Mouse (Mus musculus): ENCODE results near the gene L3mbtl4. TPM values are rescaled to one million over a fixed set of nuclear protein-coding genes. Genes with fewer than 3 reads are reported as not detected.

L3mbtl4 gene
- total and polyA plus RNA-seq, 3 experiments: not detected

DNA sequence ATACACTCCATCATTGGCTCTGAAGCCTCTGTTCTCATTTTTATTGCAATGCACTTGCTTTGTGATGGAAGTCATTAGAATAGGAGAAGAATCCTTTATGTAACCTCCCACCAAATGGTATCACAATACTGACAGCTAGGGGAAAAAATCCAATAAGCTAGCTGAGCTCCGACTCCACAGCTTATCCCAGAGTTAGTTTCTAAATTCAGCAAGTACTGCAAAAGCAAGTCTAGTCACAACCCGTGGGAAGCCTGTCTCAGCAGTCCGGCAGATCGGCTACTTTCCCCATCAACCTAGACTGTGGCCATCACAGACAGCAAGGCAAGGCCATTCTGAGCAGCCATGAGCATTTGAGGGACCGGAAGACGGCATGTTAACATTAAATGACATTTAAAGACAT, 298.2 kb downstream of the L3mbtl4 start:
- Histone ChIP-seq H3K4me2 (ENCODE audit: insufficient read depth, low read depth, poor library complexity, severe bottlenecking) (no peak overlapping the region), H3K4me1 (ENCODE audit: control insufficient read depth in 1 of 2, insufficient read depth in 2 of 2) (no peaks in the 10 kb centered on the region), H3K9ac (ENCODE audit: insufficient read depth, low read depth) (no peak overlapping the region), H3K4me3 (replicated peaks in 1 of 3; ENCODE audit: low read depth in 2 of 3, low read length in 2 of 3, poor library complexity in 1 of 3) (no peak overlapping the region), H3K27me3 (replicated peaks) (no peaks in the 10 kb centered on the region), H3K27ac (ENCODE audit: insufficient read depth, low read depth) (no peak overlapping the region), H3K79me2 (replicated peaks; ENCODE audit: control insufficient read depth, extremely low read depth, insufficient read depth, poor library complexity, severe bottlenecking) (no peaks in the 10 kb centered on the region), H3K9me3 (replicated peaks; ENCODE audit: low read length) (peaks cover 40% of the 10 kb centered on the region), H3K36me3 (replicated peaks in 1 of 2; ENCODE audit: control insufficient read depth in 1 of 2, insufficient read depth in 1 of 2, low read length in 1 of 2) (no peaks in the 10 kb centered on the region)
- dilution Hi-C loops (cut with MboI; ENCODE audit: extremely low pct_ligation_motif_present, extremely low pct_unique_long_range_greater_than_20kb, low sequenced_read_pairs): no loop called here
- no peak for DNase-seq (ENCODE audit: extremely low read depth)
- in situ Hi-C loops (cut with MboI; ENCODE audit: low pct_ligation_motif_present, low pct_unique_long_range_greater_than_20kb, low sequenced_read_pairs): no loop called here
- TF ChIP-seq MXI1 (IDR thresholded peaks at IDR 0.05; ENCODE audit: low read depth, low read length) (no peak), GABPA (IDR thresholded peaks at IDR 0.05; ENCODE audit: insufficient replicate concordance, low read depth, low read length) (no peak), RCOR1 (conservative IDR thresholded peaks at IDR 0.05; ENCODE audit: low read depth, low read length) (no peak), MAX (IDR thresholded peaks at IDR 0.05; ENCODE audit: low read length) (no peak), MEF2A (IDR thresholded peaks at IDR 0.05; ENCODE audit: borderline replicate concordance, low read depth, low read length) (no peak), UBTF (IDR thresholded peaks at IDR 0.05; ENCODE audit: low read depth, low read length) (no peak), TBP (conservative IDR thresholded peaks at IDR 0.05; ENCODE audit: low read depth, low read length) (no peak), CHD1 (IDR thresholded peaks at IDR 0.05; ENCODE audit: low read depth, low read length) (no peak), MAZ (IDR thresholded peaks at IDR 0.05; ENCODE audit: low read depth, low read length) (no peak), NELFE (IDR thresholded peaks at IDR 0.05; ENCODE audit: low read depth, low read length) (no peak)

DNA sequence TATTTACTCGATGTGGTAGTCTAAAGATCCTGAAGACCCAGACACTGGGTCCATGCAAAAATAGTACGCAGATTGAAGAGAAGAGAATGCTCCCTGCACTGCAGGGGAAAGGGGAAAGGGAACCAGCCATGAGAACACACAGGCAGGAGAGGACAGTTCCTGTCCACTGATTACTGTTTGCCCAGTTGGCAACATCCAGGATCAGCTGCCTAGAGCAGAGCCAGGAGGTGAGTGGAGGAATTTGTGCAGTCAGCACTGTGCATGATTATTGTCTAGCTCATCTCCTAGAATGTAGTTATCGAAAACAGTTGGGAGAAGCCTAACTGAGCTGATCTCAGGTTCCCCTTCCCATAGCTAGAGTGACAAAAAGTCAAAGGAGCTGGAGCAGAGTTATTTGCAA, 311.6 kb downstream of the L3mbtl4 start:
- Histone ChIP-seq H3K27me3 (replicated peaks) (no peaks in the 10 kb centered on the region), H3K9me3 (replicated peaks; ENCODE audit: low read length) (peaks cover 63% of the 10 kb centered on the region), H3K4me3 (replicated peaks in 1 of 3; ENCODE audit: low read depth in 2 of 3, low read length in 2 of 3, poor library complexity in 1 of 3) (no peak overlapping the region), H3K4me2 (ENCODE audit: insufficient read depth, low read depth, poor library complexity, severe bottlenecking) (no peak overlapping the region), H3K27ac (ENCODE audit: insufficient read depth, low read depth) (no peak overlapping the region), H3K9ac (ENCODE audit: insufficient read depth, low read depth) (no peak overlapping the region), H3K4me1 (ENCODE audit: control insufficient read depth in 1 of 2, insufficient read depth in 2 of 2) (no peaks in the 10 kb centered on the region), H3K79me2 (replicated peaks; ENCODE audit: control insufficient read depth, extremely low read depth, insufficient read depth, poor library complexity, severe bottlenecking) (no peaks in the 10 kb centered on the region), H3K36me3 (replicated peaks in 1 of 2; ENCODE audit: control insufficient read depth in 1 of 2, insufficient read depth in 1 of 2, low read length in 1 of 2) (no peaks in the 10 kb centered on the region)
- TF ChIP-seq JUN (IDR thresholded peaks at IDR 0.05; ENCODE audit: insufficient read depth, low read depth, low read length) (no peak), CHD1 (IDR thresholded peaks at IDR 0.05; ENCODE audit: low read depth, low read length) (no peak), MXI1 (IDR thresholded peaks at IDR 0.05; ENCODE audit: low read depth, low read length) (no peak), CTCF (conservative IDR thresholded peaks at IDR 0.05 in 1 of 2, IDR thresholded peaks at IDR 0.05 in 1 of 2; ENCODE audit: low read depth in 2 of 2, low read length in 2 of 2) (no peak), SMC3 (IDR thresholded peaks at IDR 0.05; ENCODE audit: low read depth, low read length) (no peak), RAD21 (IDR thresholded peaks at IDR 0.05; ENCODE audit: low read depth, low read length) (no peak), ZKSCAN1 (IDR thresholded peaks at IDR 0.05; ENCODE audit: borderline replicate concordance, low read depth, low read length) (no peak), JUND (conservative IDR thresholded peaks at IDR 0.05; ENCODE audit: low read depth, low read length) (no peak), ETS1 (conservative IDR thresholded peaks at IDR 0.05; ENCODE audit: low read depth, low read length) (no peak)
- dilution Hi-C loops (cut with MboI; ENCODE audit: extremely low pct_ligation_motif_present, extremely low pct_unique_long_range_greater_than_20kb, low sequenced_read_pairs) (no loop called here), in situ Hi-C loops (cut with MboI; ENCODE audit: low pct_ligation_motif_present, low pct_unique_long_range_greater_than_20kb, low sequenced_read_pairs) (no loop called here)
- no peak for DNase-seq (ENCODE audit: extremely low read depth)
